Mouse (Mus musculus): ENCODE data around the gene Rbm34. TPM values are rescaled to one million over a fixed set of nuclear protein-coding genes. Genes with fewer than 3 reads are reported as not detected.
A peak's percentile ranks its signal among the peaks of the same experiment; 100 is the strongest.

Gene Rbm34
- polyA plus RNA-seq, 1 experiment from 2014 or later, result 24.3 TPM

DNA sequence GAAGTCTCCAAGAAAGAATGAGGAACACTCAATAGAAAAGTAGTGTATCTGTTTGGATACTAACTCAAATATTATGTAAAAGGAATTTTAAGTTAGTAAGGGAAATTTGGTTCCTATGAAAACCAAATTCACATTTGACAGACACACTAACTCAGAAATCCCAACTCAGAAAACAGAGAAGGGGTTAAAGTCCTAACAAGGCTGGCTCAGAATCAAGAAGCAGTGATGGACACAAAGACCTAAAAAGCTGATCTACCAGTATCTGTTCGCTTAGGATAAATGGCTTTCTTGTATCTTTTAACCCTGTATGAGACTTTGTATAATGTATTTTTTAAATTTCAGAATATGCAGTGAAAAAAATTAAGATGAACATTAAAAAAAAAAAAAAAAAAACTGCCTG lies 1.3 kb downstream of the Rbm34 start:
- no peak overlapping the region for H3K4me3 ChIP-seq (replicated peaks; ENCODE audit: low read length)
- DNase-seq (ENCODE audit: low spot score) (no peak), ATAC-seq (ENCODE audit: low FRiP score) (no peak)
- peaks cover 29% of the 10 kb centered on the region for H3K36me3 ChIP-seq (replicated peaks; ENCODE audit: control insufficient read depth, insufficient read depth)
- peaks cover 6% of the 10 kb centered on the region for H3K4me1 ChIP-seq (replicated peaks; ENCODE audit: control insufficient read depth, insufficient read depth, low read length)
- H3K27ac ChIP-seq, result no peak overlapping the region
- 92% methylated on average over 1 of the region's 1 CpGs for WGBS
- H3K9ac ChIP-seq, result no peak overlapping the region
- no peaks in the 10 kb centered on the region for H3K9me3 ChIP-seq (ENCODE audit: control insufficient read depth, low read length)
- no peaks in the 10 kb centered on the region for H3K27me3 ChIP-seq (ENCODE audit: control insufficient read depth, insufficient read depth, low read length)
- no peak overlapping the region for H3K4me2 ChIP-seq (replicated peaks)

DNA sequence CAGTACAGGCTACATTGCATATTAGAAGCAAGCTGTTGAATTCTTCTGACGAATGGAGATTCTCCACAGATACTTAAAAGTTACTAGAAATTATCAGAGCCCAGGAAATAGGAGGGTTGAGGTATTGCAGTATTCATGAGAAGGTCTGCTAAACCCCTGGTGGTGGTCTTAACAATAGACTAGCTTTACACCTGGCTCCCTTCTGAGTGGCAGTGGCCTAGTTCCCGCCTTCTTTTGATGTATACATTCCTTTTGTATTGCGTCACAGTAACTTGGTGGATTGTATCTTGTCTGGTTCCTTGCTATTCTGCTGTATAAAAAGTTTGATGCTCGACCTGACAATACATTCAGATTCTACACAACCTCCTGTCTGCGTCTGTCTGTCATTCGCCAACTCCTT lies 2.8 kb downstream of the Rbm34 start:
- 97% methylated on average over 6 of the region's 6 CpGs for WGBS

DNA sequence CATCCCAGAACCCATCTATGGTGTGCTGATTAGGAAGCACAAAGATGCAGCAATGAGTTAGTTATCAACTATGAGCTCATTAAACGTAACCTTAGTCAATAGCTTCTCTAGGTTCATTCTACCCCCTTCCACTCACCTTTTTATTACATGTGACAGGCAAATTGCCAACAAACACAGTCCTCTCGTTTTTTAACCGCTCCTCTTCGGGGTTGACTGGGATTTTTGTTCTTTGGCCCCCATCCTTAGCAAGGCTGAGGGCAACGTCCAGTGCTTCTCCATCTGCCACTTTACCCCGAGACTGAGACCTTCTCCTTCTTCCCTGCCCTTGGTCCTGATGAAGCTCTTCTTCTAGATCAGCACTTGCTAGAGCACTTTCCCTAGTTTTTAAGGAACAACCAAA lies 5.6 kb downstream of the Rbm34 start:
- H3K9ac ChIP-seq, result no peak overlapping the region
- peaks cover 69% of the 10 kb centered on the region for H3K36me3 ChIP-seq (replicated peaks; ENCODE audit: control insufficient read depth, insufficient read depth)
- 88% methylated on average over 6 of the region's 6 CpGs for WGBS
- H3K27ac ChIP-seq, result no peak overlapping the region
- H3K27me3 ChIP-seq (ENCODE audit: control insufficient read depth, insufficient read depth, low read length), result no peaks in the 10 kb centered on the region
- H3K4me2 ChIP-seq (replicated peaks), result no peak overlapping the region
- ATAC-seq (ENCODE audit: low FRiP score) (no peak), DNase-seq (ENCODE audit: low spot score) (no peak)
- no peaks in the 10 kb centered on the region for H3K9me3 ChIP-seq (ENCODE audit: control insufficient read depth, low read length)
- H3K4me1 ChIP-seq (replicated peaks; ENCODE audit: control insufficient read depth, insufficient read depth, low read length), result peaks cover 5% of the 10 kb centered on the region
- no peak overlapping the region for H3K4me3 ChIP-seq (replicated peaks; ENCODE audit: low read length)

More for the DNA sequence above, 2.8 kb downstream of the Rbm34 start:
- H3K27ac ChIP-seq, result no peak overlapping the region
- ATAC-seq (ENCODE audit: low FRiP score) (no peak), DNase-seq (ENCODE audit: low spot score) (no peak)
- peaks cover 6% of the 10 kb centered on the region for H3K4me1 ChIP-seq (replicated peaks; ENCODE audit: control insufficient read depth, insufficient read depth, low read length)
- peaks cover 40% of the 10 kb centered on the region for H3K36me3 ChIP-seq (replicated peaks; ENCODE audit: control insufficient read depth, insufficient read depth)
- no peaks in the 10 kb centered on the region for H3K27me3 ChIP-seq (ENCODE audit: control insufficient read depth, insufficient read depth, low read length)
- H3K9me3 ChIP-seq (ENCODE audit: control insufficient read depth, low read length), result no peaks in the 10 kb centered on the region
- no peak overlapping the region for H3K4me3 ChIP-seq (replicated peaks; ENCODE audit: low read length)
- H3K9ac ChIP-seq, result no peak overlapping the region
- H3K4me2 ChIP-seq (replicated peaks), result no peak overlapping the region

DNA sequence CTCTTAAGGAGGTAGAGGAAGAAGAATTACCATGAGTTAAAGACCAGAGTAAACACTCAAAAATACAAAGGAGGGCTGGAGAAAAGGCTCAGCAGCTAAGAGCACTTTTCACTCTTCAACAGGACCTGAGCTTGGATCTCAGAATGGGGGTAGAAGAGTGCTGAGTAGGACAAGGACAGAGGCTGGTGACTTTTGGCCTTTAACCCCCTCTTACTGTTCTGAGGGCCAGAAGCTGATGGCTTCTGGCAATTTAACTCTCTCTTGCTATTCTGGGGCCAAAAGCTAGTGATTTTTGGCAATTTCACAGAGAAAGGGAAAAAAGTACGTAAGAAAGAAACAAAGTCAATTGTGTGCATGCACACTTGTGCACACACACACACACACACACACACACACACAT lies 8.0 kb downstream of the Rbm34 start:
- no peaks in the 10 kb centered on the region for H3K4me1 ChIP-seq (replicated peaks; ENCODE audit: control insufficient read depth, insufficient read depth, low read length)
- no peak overlapping the region for H3K4me3 ChIP-seq (replicated peaks; ENCODE audit: low read length)
- no peak overlapping the region for H3K9ac ChIP-seq
- H3K27me3 ChIP-seq (ENCODE audit: control insufficient read depth, insufficient read depth, low read length), result no peaks in the 10 kb centered on the region
- H3K36me3 ChIP-seq (replicated peaks; ENCODE audit: control insufficient read depth, insufficient read depth), result peaks cover 69% of the 10 kb centered on the region
- no peaks in the 10 kb centered on the region for H3K9me3 ChIP-seq (ENCODE audit: control insufficient read depth, low read length)
- 100% methylated on average over 1 of the region's 1 CpGs for WGBS
- no peak overlapping the region for H3K4me2 ChIP-seq (replicated peaks)
- no peak overlapping the region for H3K27ac ChIP-seq
- DNase-seq (ENCODE audit: low spot score) (no peak), ATAC-seq (ENCODE audit: low FRiP score) (no peak)

DNA sequence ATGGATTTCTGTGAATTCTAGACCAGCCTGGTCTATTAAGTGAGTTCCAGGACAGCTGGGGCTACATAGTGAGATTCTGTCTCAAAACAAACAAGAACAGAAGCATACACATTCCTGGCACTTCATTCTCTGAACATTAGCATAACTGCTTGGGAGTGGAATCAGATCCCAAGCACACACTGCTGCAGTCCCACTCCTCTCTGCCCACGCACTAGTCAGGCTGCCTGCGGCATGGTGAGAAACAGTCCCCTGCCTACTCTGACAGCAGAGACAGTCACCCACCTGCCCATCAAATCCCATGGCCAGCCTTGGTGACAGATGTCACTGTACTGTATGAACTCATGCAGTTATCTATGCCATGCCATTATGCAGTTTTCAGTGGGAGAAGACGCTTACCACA lies 9.4 kb downstream of the Rbm34 start:
- WGBS, result 95% methylated on average over 3 of the region's 3 CpGs
- Histone ChIP-seq H3K4me2 (replicated peaks) (no peak overlapping the region), H3K9me3 (ENCODE audit: control insufficient read depth, low read length) (no peaks in the 10 kb centered on the region), H3K9ac (no peak overlapping the region), H3K4me1 (replicated peaks; ENCODE audit: control insufficient read depth, insufficient read depth, low read length) (no peaks in the 10 kb centered on the region), H3K27me3 (ENCODE audit: control insufficient read depth, insufficient read depth, low read length) (no peaks in the 10 kb centered on the region), H3K27ac (no peak overlapping the region), H3K36me3 (replicated peaks; ENCODE audit: control insufficient read depth, insufficient read depth) (peaks cover 77% of the 10 kb centered on the region), H3K4me3 (replicated peaks; ENCODE audit: low read length) (no peak overlapping the region)
- DNase-seq (ENCODE audit: low spot score) (no peak), ATAC-seq (ENCODE audit: low FRiP score) (no peak)

DNA sequence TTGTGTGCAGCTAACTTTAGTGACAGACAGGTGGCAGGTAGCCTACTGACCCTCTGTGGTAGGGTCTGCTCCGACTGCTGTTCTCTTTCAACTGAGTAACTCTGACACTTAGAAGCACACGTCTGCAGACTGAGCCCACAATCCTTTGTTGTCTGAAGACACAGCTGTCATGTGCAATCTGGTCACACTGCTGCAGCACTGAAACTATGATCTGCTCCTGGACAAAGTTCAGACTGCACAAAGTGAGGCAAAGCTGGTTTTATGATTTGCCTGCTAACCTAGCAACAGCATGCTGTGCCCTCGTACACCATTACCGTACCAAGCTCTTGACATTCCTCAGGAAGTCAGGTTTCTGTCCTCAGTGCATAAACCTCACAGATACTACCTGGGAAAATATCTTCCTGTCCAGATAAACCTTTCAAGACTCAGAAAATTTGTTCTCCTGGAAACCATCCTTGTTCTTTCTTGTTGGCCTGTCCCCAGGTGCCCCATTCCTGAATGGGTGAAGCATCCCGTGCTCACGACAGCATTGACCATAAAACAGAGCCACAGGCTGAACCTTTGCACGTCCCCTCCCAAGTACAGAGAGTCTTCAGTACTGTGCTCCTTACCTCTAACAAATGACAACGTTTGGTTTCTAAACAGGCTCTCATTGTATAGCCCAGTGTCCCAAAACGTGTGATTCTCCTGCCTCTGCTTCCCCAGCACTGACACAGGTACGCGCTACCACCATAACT lies 18.8 kb downstream of the Rbm34 start:
- Histone ChIP-seq H3K4me2 (replicated peaks) (no peak overlapping the region), H3K4me3 (replicated peaks; ENCODE audit: low read length) (no peak overlapping the region), H3K27me3 (ENCODE audit: control insufficient read depth, insufficient read depth, low read length) (no peaks in the 10 kb centered on the region), H3K9me3 (ENCODE audit: control insufficient read depth, low read length) (no peaks in the 10 kb centered on the region), H3K27ac (no peak overlapping the region), H3K36me3 (replicated peaks; ENCODE audit: control insufficient read depth, insufficient read depth) (peaks cover 85% of the 10 kb centered on the region), H3K4me1 (replicated peaks; ENCODE audit: control insufficient read depth, insufficient read depth, low read length) (no peaks in the 10 kb centered on the region), H3K9ac (no peak overlapping the region)
- WGBS, result 94% methylated on average over 11 of the region's 11 CpGs
- DNase-seq (ENCODE audit: low spot score), result no peak
- no peak for ATAC-seq (ENCODE audit: low FRiP score)

DNA sequence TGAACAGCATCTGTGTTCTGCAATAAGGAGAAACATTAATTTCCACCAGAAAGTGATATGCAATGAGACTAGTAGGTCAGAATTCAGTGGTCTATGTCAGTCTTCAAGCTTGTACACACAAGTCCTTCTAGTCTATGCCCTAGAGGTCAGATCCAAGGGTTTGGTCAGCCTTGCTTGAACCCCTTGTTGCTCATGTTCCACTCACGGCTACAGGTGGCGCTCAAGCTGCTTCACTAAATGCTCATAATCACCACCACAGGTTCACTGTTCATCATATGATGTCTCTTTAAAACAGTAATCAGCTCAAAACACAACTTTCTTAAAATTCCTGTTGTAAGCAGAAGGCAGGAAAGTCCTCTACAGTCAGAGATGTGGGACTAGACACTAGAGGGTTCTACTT lies 21.3 kb downstream of the Rbm34 start:
- no peak overlapping the region for H3K27ac ChIP-seq

DNA sequence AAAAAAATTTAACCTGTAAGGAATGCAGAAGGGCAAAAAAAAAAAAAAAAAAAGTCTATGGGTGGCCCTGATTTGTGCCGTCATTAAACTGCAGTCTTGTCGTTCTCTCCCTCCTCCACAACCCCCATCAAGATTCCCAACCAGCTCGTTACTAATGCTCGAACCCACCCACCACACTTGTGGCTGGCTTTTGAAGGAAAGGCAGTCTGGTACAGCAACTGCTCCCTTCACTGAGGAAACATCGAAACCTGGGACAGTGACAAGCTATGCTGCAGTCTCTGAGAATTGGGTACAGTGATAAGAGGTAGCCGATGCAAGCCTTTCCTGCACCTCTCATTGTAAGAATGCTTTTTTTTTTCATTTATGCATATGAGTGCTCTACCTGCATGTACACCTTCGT lies 24.4 kb downstream of the Rbm34 start:
- H3K27ac ChIP-seq, result peak overlapping the region; percentile 82; the same call in 1 of the 2 replicates
- 79% methylated on average over 7 of the region's 7 CpGs for whole genome bisulfite sequencing
- peaks cover 17% of the 10 kb centered on the region for H3K4me1 ChIP-seq (replicated peaks; ENCODE audit: control insufficient read depth, insufficient read depth, low read length)
- H3K4me3 ChIP-seq (replicated peaks; ENCODE audit: low read length), result peak overlapping the region; percentile 90
- H3K36me3 ChIP-seq (replicated peaks; ENCODE audit: control insufficient read depth, insufficient read depth), result peaks cover 35% of the 10 kb centered on the region
- H3K27me3 ChIP-seq (ENCODE audit: control insufficient read depth, insufficient read depth, low read length), result no peaks in the 10 kb centered on the region
- no peaks in the 10 kb centered on the region for H3K9me3 ChIP-seq (ENCODE audit: control insufficient read depth, low read length)
- H3K9ac ChIP-seq, result peak overlapping the region; percentile 87
- peak overlapping the region; percentile 88 for H3K4me2 ChIP-seq (replicated peaks)
- no peak for ATAC-seq (ENCODE audit: low FRiP score)
- DNase-seq (ENCODE audit: low spot score), result no peak

More for the DNA sequence above, 21.3 kb downstream of the Rbm34 start:
- Histone ChIP-seq H3K4me3 (replicated peaks; ENCODE audit: low read length) (no peak overlapping the region), H3K9me3 (ENCODE audit: control insufficient read depth, low read length) (no peaks in the 10 kb centered on the region), H3K4me2 (replicated peaks) (no peak overlapping the region), H3K9ac (no peak overlapping the region), H3K4me1 (replicated peaks; ENCODE audit: control insufficient read depth, insufficient read depth, low read length) (peaks cover 5% of the 10 kb centered on the region), H3K27me3 (ENCODE audit: control insufficient read depth, insufficient read depth, low read length) (no peaks in the 10 kb centered on the region), H3K36me3 (replicated peaks; ENCODE audit: control insufficient read depth, insufficient read depth) (peaks cover 63% of the 10 kb centered on the region)
- DNase-seq (ENCODE audit: low spot score) (no peak), ATAC-seq (ENCODE audit: low FRiP score) (no peak)
- 86% methylated on average over 2 of the region's 2 CpGs for WGBS

DNA sequence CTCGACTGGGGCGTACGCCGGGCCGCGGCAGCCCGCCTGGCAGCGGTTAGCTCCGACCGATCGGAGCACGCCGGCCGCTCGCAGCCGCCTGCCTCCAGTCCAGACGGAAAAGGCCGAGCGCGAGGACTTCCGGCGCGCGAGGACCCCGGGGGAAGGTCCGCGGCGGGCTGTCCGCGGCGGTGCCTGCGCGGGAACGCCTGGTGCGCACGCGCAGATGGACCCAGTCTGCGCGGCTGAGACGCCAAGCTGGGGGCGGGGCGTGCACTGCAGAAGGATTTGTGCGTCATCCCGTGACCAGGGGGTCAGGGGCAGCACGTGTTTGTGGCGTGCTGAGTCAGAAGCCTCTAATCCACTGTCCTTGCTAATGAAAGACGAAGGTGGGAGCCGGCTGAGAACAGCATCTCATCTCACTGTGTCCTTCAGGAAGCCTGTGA lies 25.1 kb downstream of the Rbm34 start, which contains the start of gene Tomm20:
Tomm20 (minus strand) TSS at position 115 of the 434 bp plus-strand sequence.
- DNase-seq (ENCODE audit: low spot score), result peak; percentile 99
- Histone ChIP-seq H3K4me1 (replicated peaks; ENCODE audit: control insufficient read depth, insufficient read depth, low read length) (peaks cover 17% of the 10 kb centered on the region), H3K9me3 (ENCODE audit: control insufficient read depth, low read length) (no peaks in the 10 kb centered on the region), H3K36me3 (replicated peaks; ENCODE audit: control insufficient read depth, insufficient read depth) (peaks cover 28% of the 10 kb centered on the region), H3K9ac (peak within 1 kb of the TSS; percentile 87), H3K4me2 (replicated peaks) (peak within 1 kb of the TSS; percentile 88), H3K27ac (peak within 1 kb of the TSS; percentile 82), H3K27me3 (ENCODE audit: control insufficient read depth, insufficient read depth, low read length) (no peaks in the 10 kb centered on the region), H3K4me3 (replicated peaks; ENCODE audit: low read length) (peak within 1 kb of the TSS; percentile 90)
- 1% methylated on average over 48 of the region's 48 CpGs for WGBS
- ATAC-seq (ENCODE audit: low FRiP score), result peak; percentile 93
